Mouse (Mus musculus) heart, postnatal 10 days (tissue): ENCODE measurements around the gene Slc4a5. TPM values are rescaled to one million over a fixed set of nuclear protein-coding genes. Genes with fewer than 3 reads are reported as not detected.
"Not testable (repeated sequence)": the region's sequence is repeated elsewhere in the genome, so short reads cannot be mapped to it uniquely, and the experiment has no call there.

Source experiments
- DNase-seq, 2 experiments: peaks; one replicate each; pipeline ENCODE4 v3.0.0; 2021
- intact Hi-C: fragments of 180-260 bp; cut with DNase I; formaldehyde crosslinking; loops from one replicate; pipeline ENCODE4 v1.15.1; 2025
- total RNA-seq, 2 experiments: library from RNA; stranded (reverse); gene quantifications; 2 replicates each; pipeline ENCODE4 v1.2.3; 2021

Slc4a5 gene
- total RNA-seq, 2 experiments from 2014 or later = not detected

GRCm38 (mm10) chr6:83345285-83345684 is 125.7 kb downstream of the Slc4a5 start:
- DNase-seq, intact Hi-C loops: not testable (repeated sequence)

GRCm38 (mm10) chr6:83347916-83348315 is 128.3 kb downstream of the Slc4a5 start:
- intact Hi-C loops = no loop called here
- DNase-seq = no peak

GRCm38 (mm10) chr6:83348873-83349272 is 129.2 kb downstream of the Slc4a5 start, which contains the start of gene Bola3:
Bola3 (plus strand) TSS chr6:83349147.
- intact Hi-C loops = no loop called here
- DNase-seq = no peak

- intact Hi-C loops = no loop called here
Observed at GRCm38 (mm10) chr6:83349274-83349958, 129.8 kb downstream of the Slc4a5 start.

GRCm38 (mm10) chr6:83350172-83350571 is 130.5 kb downstream of the Slc4a5 start:
- intact Hi-C loops = no loop called here
- no peak for DNase-seq

More at GRCm38 (mm10) chr6:83349274-83349958, 129.8 kb downstream of the Slc4a5 start:
- peak; percentile 93 to 95 for DNase-seq

- no peak for DNase-seq
- intact Hi-C loops = no loop called here
Observed at GRCm38 (mm10) chr6:83350851-83351405, 131.3 kb downstream of the Slc4a5 start.

- no peak for DNase-seq
- intact Hi-C loops = no loop called here
Observed at GRCm38 (mm10) chr6:83351490-83352160, 132.0 kb downstream of the Slc4a5 start.

GRCm38 (mm10) chr6:83352666-83353410 is 133.2 kb downstream of the Slc4a5 start:
- DNase-seq = no peak
- intact Hi-C loops = no loop called here

Other genes starting within 250 kb of the Slc4a5 start
- 1 to 10 TPM; 5.2 to 6.8 TPM for gene Dok1, start 186.4 kb upstream of the Slc4a5 start, total RNA-seq
- gene Loxl3, start 185.7 kb upstream of the Slc4a5 start, total RNA-seq = 1 to 10 TPM; 6.0 to 6.8 TPM
- gene Aup1, start 165.3 kb upstream of the Slc4a5 start, total RNA-seq = 10 to 100 TPM; 74.2 to 85.8 TPM
- 10 to 100 TPM; 32.9 to 35.6 TPM for gene Htra2, start 164.6 kb upstream of the Slc4a5 start, total RNA-seq
- under 1 TPM; 0.22 to 0.55 TPM for gene Dqx1, start 162.0 kb upstream of the Slc4a5 start, total RNA-seq
- gene Tlx2, start 149.5 kb upstream of the Slc4a5 start, total RNA-seq = not detected
- 1 to 10 TPM; 6.9 to 8.7 TPM for gene Pcgf1, start 142.0 kb upstream of the Slc4a5 start, total RNA-seq
- gene Lbx2, start 133.5 kb upstream of the Slc4a5 start, total RNA-seq = 1 to 10 TPM in 1 of 2 experiments, under 1 TPM in 1; 0.55 to 1.3 TPM
- 1 to 10 TPM; 2.3 to 2.7 TPM for gene Ccdc142, start 118.2 kb upstream of the Slc4a5 start, total RNA-seq
- 1 to 10 TPM; 1.9 to 2.1 TPM for gene Gm42688, start 118.2 kb upstream of the Slc4a5 start, total RNA-seq
- gene Mrpl53, start 110.8 kb upstream of the Slc4a5 start, total RNA-seq = 100 to 1,000 TPM; 111 to 125 TPM
- gene Mogs, start 104.3 kb upstream of the Slc4a5 start, total RNA-seq = 10 to 100 TPM; 13.4 to 15.8 TPM
- gene Wbp1, start 98.3 kb upstream of the Slc4a5 start, total RNA-seq = 10 to 100 TPM; 83.1 to 83.9 TPM
- 10 to 100 TPM; 14.6 to 17.6 TPM for gene Ino80b, start 94.4 kb upstream of the Slc4a5 start, total RNA-seq
- gene Rtkn, start 84.4 kb upstream of the Slc4a5 start, total RNA-seq = 10 to 100 TPM; 10.7 to 11.7 TPM
- gene Wdr54, start 63.4 kb upstream of the Slc4a5 start, total RNA-seq = 1 to 10 TPM; 1.7 to 1.8 TPM
- under 1 TPM in 1 of 2 experiments, not detected in 1; 0.12 TPM for gene 1700003E16Rik, start 63.4 kb upstream of the Slc4a5 start, total RNA-seq
- 100 to 1,000 TPM; 121 to 127 TPM for gene Dctn1, start 53.9 kb upstream of the Slc4a5 start, total RNA-seq
- gene Mthfd2, start 106.1 kb downstream of the Slc4a5 start, total RNA-seq = 1 to 10 TPM; 5.0 to 5.4 TPM
- gene Mob1a, start 106.2 kb downstream of the Slc4a5 start, total RNA-seq = 10 to 100 TPM; 30.5 to 35.1 TPM
- 100 to 1,000 TPM; 235 to 249 TPM for gene Bola3, start 129.3 kb downstream of the Slc4a5 start, total RNA-seq
- gene Tet3, start 239.3 kb downstream of the Slc4a5 start, total RNA-seq = 10 to 100 TPM; 49.0 to 54.3 TPM